Mouse (Mus musculus) heart, embryonic 12.5 days (tissue): Measurements from ENCODE around the gene Cacng6. TPM values are rescaled to one million over a fixed set of nuclear protein-coding genes. Genes with fewer than 3 reads are reported as not detected.

ENCODE experiments used
- ATAC-seq: fragments of 200-750 bp; cut with Nextera tagmentation; 2 replicates; pipeline ENCODE4 v1.8.0; 2017; ENCODE audit warnings: moderate TSS enrichment, moderate library complexity; ENCODE audit not compliant: insufficient number of reproducible peaks, low FRiP score
- H3K27ac ChIP-seq: fragments of 300-500 bp; sonication (generic); 2 replicates; pipeline ENCODE4 v1.5.1; 2016; ENCODE audit warnings: mild to moderate bottlenecking, moderate library complexity; ENCODE audit not compliant: poor library complexity, severe bottlenecking
- H3K27me3 ChIP-seq: fragments of 300-500 bp; sonication (generic); replicated peaks from 2 replicates; pipeline ENCODE4 v1.6.1; 2016; ENCODE audit warnings: mild to moderate bottlenecking, moderate library complexity
- H3K36me3 ChIP-seq: fragments of 300-500 bp; sonication (generic); 2 replicates; pipeline ENCODE4 v1.6.1; 2016; ENCODE audit warnings: mild to moderate bottlenecking, moderate library complexity
- H3K4me1 ChIP-seq: fragments of 300-500 bp; sonication (generic); replicated peaks from 2 replicates; pipeline ENCODE4 v1.6.1; 2016; ENCODE audit warnings: mild to moderate bottlenecking
- H3K4me2 ChIP-seq: fragments of 300-500 bp; sonication (generic); 2 replicates; pipeline ENCODE4 v1.6.1; 2016; ENCODE audit warnings: mild to moderate bottlenecking, moderate library complexity
- H3K4me3 ChIP-seq: fragments of 300-500 bp; sonication (generic); 2 replicates; pipeline ENCODE4 v1.5.1; 2016; ENCODE audit warnings: mild to moderate bottlenecking
- H3K9ac ChIP-seq: fragments of 300-500 bp; sonication (generic); 2 replicates; pipeline ENCODE4 v1.6.1; 2016; ENCODE audit warnings: mild to moderate bottlenecking, moderate library complexity
- H3K9me3 ChIP-seq: fragments of 300-500 bp; sonication (generic); replicated peaks from 2 replicates; pipeline ENCODE4 v1.6.1; 2016; ENCODE audit warnings: mild to moderate bottlenecking, moderate library complexity
- WGBS: fragments of 180-500 bp; shearing (Covaris S2); methylation state at CpG from one replicate; pipeline ENCODE4 v1.1.7; 2016; 5-methylcytosine and 5-hydroxymethylcytosine counted together
- microRNA-seq: library from miRNA; unstranded; fragments of <30 nt; microRNA quantifications from one replicate; pipeline ENCODE4, GENCODE M21; 2017
- polyA plus RNA-seq: library from polyadenylated mRNA; unstranded; fragments of >200 nt; fragmentation: Nextera tagmentation; extraction: Ambion mirVana; gene quantifications from 2 replicates; pipeline ENCODE4 v1.2.1, GENCODE M21; 2016

Gene Cacng6
- polyA plus RNA-seq, 1 experiment from 2014 or later = 23.5 TPM

DNA sequence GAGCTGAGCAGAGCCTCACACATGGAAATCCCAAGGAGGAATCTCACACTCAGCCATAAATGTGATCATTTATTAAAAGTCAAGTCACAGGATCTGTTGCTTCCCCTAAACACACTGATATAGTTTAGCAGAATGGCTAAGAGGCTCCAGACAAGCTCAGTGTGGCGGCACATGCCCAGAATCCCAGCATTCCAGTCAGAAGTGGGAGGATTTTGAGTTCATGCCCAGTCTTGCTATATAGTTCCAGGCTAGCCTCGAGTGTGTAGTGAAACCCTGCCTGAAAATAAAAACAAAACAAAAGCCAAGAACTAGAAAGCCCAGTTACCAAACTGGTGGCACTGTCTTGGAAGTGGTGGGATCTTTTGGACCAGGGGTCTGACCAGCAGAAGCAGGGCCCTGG is 44.6 kb downstream of the Cacng6 start:
- 52% methylated on average over 2 of the region's 2 CpGs for WGBS

DNA sequence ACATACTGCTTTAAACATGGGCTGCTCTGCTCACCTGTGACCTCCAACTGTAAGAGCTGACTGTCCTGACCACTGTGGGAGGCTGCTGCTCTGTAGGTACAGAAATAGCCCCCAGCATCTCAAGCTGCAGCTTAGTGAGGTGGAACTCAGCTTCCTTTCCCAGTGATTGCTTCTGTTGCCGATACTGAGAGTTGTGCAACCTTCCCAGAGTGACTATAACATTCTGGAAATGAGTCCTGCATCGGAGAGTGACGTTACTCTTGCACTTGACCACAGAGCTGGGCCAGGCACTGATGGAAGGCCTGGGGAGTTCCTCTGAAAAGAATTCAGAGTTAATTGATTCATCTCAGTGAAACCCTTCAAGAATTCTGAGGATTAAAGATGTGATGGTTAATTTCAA is 48.8 kb downstream of the Cacng6 start:
- no peaks in the 10 kb centered on the region for H3K27me3 ChIP-seq
- H3K9me3 ChIP-seq = no peaks in the 10 kb centered on the region
- no peaks in the 10 kb centered on the region; the same call in 1 of the 2 replicates for H3K4me1 ChIP-seq
- 88% methylated on average over 3 of the region's 3 CpGs for WGBS
- no peak overlapping the region for H3K4me3 ChIP-seq
- ATAC-seq = no peak
- H3K9ac ChIP-seq = no peak overlapping the region
- no peak overlapping the region for H3K27ac ChIP-seq
- no peak overlapping the region for H3K4me2 ChIP-seq
- no peaks in the 10 kb centered on the region for H3K36me3 ChIP-seq

More for the DNA sequence above, 44.6 kb downstream of the Cacng6 start:
- Histone ChIP-seq H3K9ac (no peak overlapping the region), H3K9me3 (no peaks in the 10 kb centered on the region), H3K27me3 (no peaks in the 10 kb centered on the region), H3K4me1 (no peaks in the 10 kb centered on the region), H3K36me3 (no peaks in the 10 kb centered on the region), H3K4me2 (no peak overlapping the region), H3K4me3 (no peak overlapping the region), H3K27ac (no peak overlapping the region)
- ATAC-seq = no peak

GRCm38 (mm10) chr7:3474291-3475080 is 50.5 kb downstream of the Cacng6 start:
- no peaks in the 10 kb centered on the region for H3K9me3 ChIP-seq
- H3K27ac ChIP-seq = no peak overlapping the region
- no peak overlapping the region for H3K9ac ChIP-seq
- ATAC-seq = 0 out of 2 replicates have a peak, but pooled peaks have one; percentile 9
- no peaks in the 10 kb centered on the region for H3K36me3 ChIP-seq
- H3K4me2 ChIP-seq = peak overlapping the region; percentile 60
- H3K4me3 ChIP-seq = peak overlapping the region; percentile 22; the same call in 1 of the 2 replicates
- H3K27me3 ChIP-seq = no peaks in the 10 kb centered on the region
- H3K4me1 ChIP-seq = no peaks in the 10 kb centered on the region; the same call in 1 of the 2 replicates
- 7% methylated on average over 19 of the region's 19 CpGs for WGBS

- ATAC-seq = no peak
- 72% methylated on average over 5 of the region's 5 CpGs for WGBS
- H3K36me3 ChIP-seq = no peaks in the 10 kb centered on the region
Measured at GRCm38 (mm10) chr7:3476728-3477127, 52.7 kb downstream of the Cacng6 start.

DNA sequence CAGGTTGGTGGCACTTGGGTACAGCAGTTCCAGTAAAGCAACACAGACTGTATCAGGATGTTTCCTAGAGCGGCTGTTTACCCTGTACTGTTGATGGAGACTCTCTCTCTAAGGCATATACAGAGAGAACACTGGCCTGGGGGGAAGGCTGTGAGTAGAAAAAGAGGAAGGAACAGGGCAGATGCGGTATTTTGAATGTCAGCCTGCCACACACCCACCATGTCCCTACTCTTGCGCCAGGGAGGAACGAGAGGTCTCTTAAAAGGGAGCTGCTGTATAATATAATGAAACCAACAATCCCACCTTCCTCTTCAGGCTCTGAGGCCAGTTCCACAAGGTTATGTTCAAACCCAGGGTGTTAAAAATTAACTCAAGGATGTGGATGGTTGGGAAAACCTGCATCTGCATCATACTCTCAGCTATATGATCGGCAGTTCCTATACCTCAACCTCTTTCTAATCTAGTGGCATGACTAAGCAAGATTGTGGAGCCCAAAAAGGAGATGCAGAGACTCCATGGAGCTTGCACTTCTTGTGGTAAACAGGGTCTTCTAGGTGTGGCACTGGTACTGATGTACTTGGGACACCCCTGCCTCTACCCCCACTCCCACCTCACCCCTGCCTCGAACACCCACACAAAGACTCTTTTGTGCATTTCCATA is 58.1 kb downstream of the Cacng6 start:
- Histone ChIP-seq H3K4me3 (no peak overlapping the region), H3K4me1 (no peaks in the 10 kb centered on the region), H3K4me2 (no peak overlapping the region), H3K9ac (no peak overlapping the region), H3K9me3 (peaks cover 18% of the 10 kb centered on the region), H3K27ac (no peak overlapping the region), H3K36me3 (no peaks in the 10 kb centered on the region), H3K27me3 (no peaks in the 10 kb centered on the region)
- ATAC-seq = no peak
- 83% methylated on average over 6 of the region's 6 CpGs for WGBS

More at GRCm38 (mm10) chr7:3476728-3477127, 52.7 kb downstream of the Cacng6 start:
- Histone ChIP-seq H3K4me1 (no peaks in the 10 kb centered on the region; the same call in 1 of the 2 replicates), H3K27ac (no peak overlapping the region), H3K9ac (no peak overlapping the region), H3K9me3 (peaks cover 3% of the 10 kb centered on the region; the same call in 1 of the 2 replicates), H3K4me2 (no peak overlapping the region), H3K27me3 (no peaks in the 10 kb centered on the region), H3K4me3 (no peak overlapping the region)

Small RNA genes lying within 50 kb of the gene (microRNA-seq; reads per million reads assigned to microRNA genes)
- gene Gm23450 = 4.0 reads per million, percentile 13 among the genes with 10 or more reads in this experiment

Other genes with a start within 250 kb of the Cacng6 start
- not detected in 2 replicates for gene Nlrp12, start 174.5 kb upstream of the Cacng6 start, polyA plus RNA-seq
- gene Myadm, start 135.1 kb upstream of the Cacng6 start, polyA plus RNA-seq = 186 and 202 TPM in 2 replicates
- gene Prkcg, start 135.0 kb upstream of the Cacng6 start, polyA plus RNA-seq = 0.14 and 0.19 TPM in 2 replicates
- 0.17 and 0.32 TPM in 2 replicates for gene Cacng7, start 91.2 kb upstream of the Cacng6 start, polyA plus RNA-seq
- gene Cacng8, start 33.5 kb upstream of the Cacng6 start, polyA plus RNA-seq = 1.6 and 1.9 TPM in 2 replicates
- not detected in 2 replicates for gene Tarm1, start 78.4 kb downstream of the Cacng6 start, polyA plus RNA-seq
- 0.09 and 0.23 TPM in 2 replicates for gene Oscar, start 192.0 kb downstream of the Cacng6 start, polyA plus RNA-seq
- 550 and 560 TPM in 2 replicates for gene Ndufa3, start 193.2 kb downstream of the Cacng6 start, polyA plus RNA-seq
- gene Tfpt, start 205.7 kb downstream of the Cacng6 start, polyA plus RNA-seq = 18.6 and 19.8 TPM in 2 replicates
- 63.7 and 68.0 TPM in 2 replicates for gene Prpf31, start 205.8 kb downstream of the Cacng6 start, polyA plus RNA-seq
- gene Cnot3, start 221.1 kb downstream of the Cacng6 start, polyA plus RNA-seq = 35.8 and 41.9 TPM in 2 replicates
- gene Leng1, start 241.6 kb downstream of the Cacng6 start, polyA plus RNA-seq = 20.5 and 21.4 TPM in 2 replicates